Mouse (Mus musculus) right cerebral cortex, adult 2 months (tissue): ENCODE data around the gene Opa1.

Experiments
- DNase-seq, 2 experiments: peaks; one replicate each; pipeline ENCODE4 v3.0.0; 2021 to 2022; ENCODE audit warnings: low spot score in 2 of 2

Gene Opa1

DNA sequence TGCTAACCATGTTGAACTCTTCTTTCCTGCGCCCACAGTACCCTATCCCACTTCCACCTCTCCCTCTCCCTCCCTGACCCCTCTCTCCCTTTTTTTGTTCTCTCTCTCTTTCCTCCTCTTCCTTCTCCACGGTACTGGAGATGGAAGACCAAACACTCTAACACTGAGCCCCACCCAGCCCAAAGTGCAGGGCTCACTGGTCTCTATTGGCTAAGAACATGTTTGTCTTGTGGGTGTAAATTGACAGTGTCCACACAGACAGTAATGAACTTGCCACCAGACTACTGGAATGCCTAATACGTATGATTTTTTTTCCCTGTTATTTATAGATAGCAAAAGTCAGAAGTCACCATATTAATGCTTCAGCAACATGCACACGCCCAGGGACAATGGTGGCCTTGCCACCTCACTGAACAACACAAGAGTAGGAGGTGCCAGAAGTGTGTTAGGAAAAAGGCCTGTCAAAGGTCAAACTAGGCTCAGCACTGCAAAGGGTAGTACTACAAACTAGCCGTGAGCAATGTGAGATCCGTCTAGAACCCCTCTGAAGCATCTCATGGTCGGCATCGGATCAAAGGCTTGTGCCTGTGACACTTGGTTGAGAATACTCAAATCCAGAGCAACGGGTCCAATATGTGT lies 77.2 kb downstream of the Opa1 start:
- DNase-seq, result no peak

DNA sequence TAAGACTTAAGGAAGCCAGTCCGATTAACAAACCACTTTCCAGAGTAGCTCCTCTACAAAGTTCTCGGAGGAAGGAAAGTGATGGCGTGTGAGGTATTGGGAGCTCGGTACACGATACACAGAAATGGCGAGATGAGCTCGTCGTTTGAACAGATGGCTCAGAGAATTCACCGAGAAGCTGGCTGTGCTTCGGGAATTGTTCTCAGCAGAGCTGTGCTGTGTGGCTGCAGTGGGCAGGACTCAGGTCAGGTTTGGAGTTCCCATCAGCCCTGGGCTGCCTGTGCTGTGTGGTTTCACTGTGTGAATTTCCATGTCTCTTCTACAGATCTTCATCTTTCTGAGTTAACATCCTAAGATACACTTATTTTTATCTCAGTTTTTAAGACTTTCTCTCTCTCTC lies 77.8 kb downstream of the Opa1 start:
- peak; percentile 36 to 45 for DNase-seq

DNA sequence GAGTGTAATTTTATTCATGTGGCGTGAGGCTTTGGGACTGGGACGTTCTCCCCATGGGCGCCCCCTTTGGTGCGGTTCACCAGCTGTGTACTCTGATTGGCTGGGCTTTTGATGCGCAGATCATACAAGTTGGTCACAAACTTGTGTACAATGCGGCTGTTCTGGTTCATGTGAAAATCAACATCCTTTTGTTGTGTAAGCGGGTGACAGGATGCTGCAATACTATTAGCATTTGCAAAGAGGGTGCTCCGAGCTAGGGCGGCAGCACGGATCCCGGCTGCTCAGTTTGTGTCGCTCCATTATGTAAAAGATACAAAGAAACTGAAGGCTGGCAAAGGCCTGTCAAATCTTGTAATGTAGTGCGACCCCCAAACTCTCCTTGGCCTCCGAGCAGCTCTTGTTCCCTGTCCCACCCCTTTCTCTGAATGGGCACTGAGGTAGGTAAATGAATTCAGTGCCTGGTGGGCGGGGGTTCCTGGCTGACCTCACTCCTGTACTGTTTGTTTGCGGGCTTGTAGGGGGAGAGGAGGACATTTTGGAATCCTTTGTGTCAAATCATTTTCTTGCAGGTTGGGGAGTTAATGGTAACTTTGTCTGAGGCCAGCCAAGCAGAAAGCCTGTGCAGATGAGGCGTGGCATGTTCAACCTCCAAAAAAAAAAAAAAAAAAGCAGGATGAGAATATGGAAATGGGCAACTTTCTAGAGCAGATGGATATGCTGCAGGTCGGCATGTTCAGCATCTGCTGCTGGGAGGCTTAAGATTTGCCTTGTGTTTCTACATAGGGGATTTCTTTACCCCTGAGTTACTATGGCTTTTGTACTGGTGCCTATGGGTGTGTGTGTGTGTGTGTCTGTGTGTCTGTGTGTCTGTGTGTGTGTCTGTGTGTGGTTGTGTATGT lies 78.8 kb downstream of the Opa1 start:
- peak; percentile 26 to 49 for DNase-seq

DNA sequence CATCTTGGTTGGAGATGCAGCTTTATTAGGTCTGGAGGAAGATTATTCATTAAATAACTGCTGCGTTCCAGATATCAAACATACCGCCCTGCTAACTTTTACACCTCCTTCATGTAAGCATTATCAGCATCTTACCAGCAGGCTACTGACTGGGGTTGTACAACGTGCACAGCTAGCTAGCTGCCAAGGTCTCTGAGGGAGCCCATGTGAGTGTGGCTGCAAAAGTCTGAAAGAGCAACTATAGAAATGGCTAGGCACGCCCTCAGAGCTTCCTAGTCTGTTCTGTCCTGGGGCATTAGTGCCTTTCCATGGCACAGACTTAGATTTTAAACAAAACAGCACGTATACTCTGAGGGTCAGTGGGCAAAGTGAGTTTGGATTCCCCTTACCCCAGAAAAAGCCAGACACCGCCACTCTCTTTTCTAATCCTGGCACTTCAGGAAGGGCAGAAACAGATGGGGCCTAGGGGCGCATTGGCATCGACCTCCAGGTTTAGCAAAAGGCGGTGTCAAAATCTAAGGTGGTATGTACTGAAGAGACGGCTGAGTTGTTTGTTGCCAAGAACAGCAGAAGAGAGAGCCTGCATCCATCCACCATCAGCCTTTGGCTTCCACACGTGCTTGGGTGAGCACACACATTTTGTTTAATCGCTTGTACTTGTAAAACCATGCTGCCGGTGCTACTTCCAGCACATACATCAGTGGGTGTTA lies 80.1 kb downstream of the Opa1 start:
- DNase-seq, result no peak

DNA sequence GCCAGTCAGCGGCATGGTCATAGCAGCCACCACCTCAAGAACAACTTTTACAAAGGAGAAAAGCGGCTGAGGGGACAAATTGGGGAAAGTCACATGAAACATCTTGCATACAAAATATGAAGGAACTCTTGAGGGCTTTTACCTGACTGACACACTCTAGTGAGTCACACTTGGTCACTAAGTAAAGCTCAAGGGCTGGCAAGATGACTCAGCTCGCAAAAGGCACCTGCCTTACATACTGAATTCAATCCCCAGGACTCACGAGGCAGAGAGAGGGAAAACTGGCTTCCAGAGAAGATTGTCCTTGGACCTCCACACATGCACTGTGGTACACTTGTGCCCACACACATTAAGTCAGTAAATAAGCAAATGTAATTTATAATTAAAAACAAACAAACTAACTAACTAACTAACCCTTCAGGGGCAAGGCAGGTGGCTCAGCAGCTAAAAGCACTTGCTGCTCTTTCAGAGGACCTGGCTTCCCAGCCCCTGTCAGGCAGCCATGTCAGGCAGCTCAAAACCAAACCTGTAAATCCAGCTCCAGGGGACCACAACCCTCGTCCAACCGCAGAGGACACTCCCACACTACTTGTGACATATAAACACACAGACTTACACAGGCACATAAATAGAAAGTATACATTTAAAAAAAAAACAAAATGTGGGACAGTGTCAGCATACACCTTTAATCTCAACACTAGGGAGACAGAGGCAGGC lies 84.1 kb downstream of the Opa1 start:
- no peak for DNase-seq

DNA sequence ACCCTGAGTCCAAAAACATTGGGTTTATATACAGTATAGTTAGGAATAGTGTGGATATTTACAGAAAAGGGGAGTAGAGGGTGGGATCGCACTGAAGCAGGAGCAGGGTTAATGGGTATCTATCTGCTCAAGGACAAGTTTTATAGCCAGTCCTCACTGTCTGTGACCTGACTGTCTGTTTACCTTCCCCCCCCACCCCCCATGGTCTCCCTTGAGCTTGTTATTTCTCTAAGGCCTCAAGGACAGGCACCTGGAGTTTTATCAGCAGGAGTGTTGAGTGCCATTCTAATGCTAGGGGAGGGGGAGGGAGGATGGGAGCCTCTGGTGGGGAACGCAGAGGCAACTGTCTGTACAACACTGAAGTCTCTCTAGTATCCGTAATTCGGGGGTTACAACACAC lies 85.3 kb downstream of the Opa1 start:
- no peak for DNase-seq

DNA sequence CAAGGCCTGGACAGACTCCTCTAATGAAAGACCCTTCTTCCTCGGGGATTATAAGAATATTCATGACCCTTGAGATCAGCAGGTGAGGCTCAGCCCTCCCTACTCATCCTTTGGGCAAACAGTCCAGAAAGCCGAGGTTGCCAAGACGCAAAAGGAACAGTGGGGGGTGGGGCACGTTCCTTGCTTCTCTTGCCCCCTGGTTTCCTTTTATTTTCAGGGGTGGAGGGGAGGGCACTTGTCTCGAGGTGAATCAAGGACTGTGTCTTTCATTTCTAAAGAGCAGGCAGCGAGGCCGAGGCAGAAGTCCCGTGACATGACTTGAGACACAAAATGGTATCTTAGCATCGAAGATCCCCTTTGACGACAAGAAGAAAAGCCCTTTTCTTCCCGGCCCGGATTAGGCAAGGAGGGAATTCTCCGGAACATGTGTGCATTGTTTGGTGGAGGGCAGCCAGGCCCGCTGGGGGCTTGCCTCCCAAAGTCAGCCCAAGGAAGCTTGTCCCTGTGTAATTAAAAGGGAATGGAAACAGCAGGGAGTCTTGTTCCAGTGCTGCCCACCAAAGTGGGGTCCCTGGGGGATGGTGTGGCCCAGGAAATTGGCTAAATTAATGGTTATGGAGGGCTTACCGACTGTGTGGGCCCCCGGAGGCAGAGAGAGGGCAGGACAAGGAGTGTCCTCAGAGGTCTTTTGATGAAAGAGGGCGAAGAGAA lies 88.0 kb downstream of the Opa1 start:
- no peak for DNase-seq

DNA sequence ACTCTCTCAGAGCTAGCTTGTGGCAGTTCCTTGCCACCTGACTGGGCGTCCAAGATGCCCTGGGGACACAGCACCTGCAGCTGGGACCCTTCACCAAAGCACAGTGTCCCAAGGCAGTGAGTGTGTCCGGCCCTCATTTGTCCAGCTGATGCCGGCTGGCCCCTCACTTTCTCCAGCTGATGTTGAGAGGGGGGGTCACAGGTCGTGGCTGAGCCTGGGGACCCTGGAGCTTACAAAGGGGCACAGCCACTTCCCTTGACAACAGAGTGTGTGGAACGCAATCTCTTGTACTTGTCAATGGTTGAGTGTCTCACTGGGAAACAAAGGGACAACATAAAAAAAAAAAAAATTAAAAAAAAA lies 88.5 kb downstream of the Opa1 start:
- DNase-seq, result no peak

DNA sequence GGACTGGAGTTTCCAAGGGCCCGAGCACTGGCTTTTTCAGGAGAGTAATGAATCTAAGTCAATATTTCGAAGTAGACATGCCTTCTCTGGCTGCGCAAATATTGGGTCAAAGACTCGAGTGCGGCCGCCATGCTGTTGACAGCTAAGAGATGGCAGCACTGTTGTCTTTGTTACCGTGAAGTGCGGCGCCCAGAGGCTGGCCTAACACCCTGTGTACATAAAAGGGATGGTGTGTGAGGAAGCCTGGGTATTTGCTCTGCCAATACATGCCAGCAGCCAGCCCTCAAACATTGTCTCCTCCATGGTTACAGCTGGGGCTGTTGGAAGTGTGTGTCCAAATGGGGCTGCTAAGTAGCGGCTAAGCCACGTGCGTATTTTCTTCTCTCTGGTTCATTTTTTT lies 89.3 kb downstream of the Opa1 start:
- DNase-seq, result no peak

DNA sequence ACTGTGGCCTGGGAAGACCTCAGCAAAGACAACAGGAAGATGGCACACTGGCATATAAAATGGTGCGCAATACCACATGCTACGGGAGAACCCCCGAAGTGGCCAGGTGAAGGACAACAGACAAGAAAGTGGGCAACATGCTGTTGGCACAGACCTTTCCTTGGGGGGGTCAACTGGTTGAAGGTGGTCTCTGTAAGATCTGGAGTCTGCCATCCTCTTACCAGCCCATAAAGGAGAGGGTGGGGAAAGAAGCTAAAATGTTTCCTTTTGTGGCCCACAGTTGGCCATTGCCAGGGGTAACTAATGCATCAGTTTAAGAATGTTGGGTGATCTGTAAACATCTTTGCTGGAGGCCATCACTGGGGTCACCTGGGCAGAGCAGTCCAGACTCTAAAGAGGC lies 91.7 kb downstream of the Opa1 start:
- DNase-seq, result no peak

DNA sequence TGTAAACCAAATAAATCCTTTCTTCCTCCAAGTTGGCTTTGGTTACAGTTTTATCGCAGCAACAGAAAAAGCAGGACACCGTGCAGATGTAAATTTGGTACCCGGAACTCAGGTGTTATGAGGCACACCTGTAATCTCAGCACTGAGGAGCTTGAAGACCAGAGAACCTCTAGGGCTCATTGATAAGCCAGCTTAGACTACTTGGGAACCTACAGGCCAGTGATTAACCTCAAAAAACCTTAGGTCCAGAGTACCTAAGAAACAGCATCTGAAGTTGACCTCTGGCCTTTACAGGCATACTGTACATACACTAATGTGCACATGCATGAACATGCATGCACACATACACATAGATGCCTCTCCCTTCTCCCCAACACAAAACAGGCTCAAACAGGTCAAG lies 94.1 kb downstream of the Opa1 start:
- no peak for DNase-seq

DNA sequence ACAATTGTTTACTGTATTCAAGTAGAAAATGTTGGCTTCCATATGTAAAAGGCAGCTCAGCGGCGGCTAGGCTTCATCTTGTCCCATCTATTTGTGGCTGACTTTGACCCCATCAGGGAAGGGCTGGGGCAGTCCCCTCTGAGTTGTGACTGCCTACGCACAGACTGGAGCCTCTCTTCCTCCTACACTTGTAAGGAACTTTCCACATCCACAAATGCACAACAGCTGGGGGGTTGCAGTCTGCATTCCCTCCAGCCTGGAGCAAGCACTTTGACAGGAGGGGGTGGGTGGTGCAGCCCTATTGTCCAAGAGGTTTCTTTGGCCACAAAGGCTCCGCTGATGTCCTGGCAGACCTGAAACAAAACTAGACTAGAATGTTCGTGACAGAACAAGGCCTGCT lies 100.5 kb downstream of the Opa1 start:
- no peak for DNase-seq

DNA sequence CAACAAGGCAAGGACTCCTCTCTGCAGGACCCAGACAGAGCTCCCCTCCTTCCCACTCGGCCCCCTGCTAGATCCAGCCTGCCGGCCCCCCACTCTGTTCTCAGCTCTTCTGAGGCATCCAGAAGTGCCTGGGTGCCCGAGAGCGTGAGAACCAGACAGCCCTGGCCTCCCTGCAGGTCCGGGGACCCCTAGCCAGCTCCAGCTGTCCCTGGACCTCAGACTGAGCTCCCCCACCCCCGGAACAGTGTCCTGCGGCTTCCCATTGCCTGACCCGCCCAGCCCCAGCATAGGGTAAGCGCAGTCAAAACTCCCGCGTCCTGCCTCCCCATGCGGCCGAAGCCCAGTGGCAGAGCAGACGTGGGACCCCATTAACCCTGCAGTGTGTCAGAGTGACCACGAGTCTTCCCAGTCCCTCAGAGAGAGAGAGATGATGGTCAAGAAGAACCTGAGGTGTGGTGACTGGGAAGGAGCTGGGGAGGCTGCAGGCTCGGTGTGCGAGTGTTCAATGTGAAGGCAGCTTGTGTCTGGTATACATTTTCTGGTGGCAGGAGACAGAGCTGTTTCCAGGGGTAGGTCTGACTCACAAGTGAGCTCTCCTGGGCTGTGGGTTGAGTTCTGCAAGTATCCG lies 101.5 kb downstream of the Opa1 start:
- DNase-seq, result no peak

DNA sequence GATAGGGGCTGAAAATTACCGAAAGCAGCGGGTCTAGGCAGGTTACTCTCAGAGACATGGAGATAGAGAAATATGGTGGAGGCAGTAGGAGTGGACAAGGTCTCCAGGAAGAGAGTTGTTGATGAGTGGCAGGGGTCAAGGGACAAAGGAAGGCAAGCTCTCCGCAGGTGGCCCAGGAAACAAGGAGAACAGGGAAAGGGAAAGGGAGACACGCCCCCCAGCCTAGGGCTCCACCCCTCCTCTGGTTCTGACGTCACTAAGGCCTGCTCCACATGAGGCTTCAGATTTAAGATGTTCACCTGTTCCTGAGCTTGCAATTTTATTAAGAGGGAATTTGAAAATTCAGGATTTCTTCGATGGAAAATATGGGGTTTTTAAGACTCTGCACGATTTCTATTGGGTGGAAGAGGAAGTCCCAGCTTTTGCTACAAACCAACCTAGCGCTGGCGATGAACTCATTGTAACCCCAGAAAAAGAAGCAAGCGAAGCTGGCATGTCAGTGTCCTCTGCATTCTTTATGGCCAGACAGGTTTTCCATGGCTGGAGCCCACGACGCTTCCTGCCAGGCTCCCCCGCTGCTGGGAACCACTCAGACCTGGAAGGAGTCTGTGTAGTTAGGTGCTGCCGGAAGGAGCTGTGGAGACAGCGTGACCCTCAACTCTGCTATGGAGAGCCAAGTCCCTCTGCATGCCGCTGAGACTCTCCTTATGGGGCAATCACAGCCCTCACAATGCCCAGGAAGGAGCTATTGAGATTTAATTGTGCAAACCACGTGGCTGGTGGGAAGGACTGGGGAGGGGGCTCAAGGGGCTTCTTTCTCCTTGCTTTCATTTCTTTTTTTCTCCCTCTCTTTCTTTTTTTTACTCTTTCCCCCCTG lies 103.7 kb downstream of the Opa1 start:
- no peak for DNase-seq

DNA sequence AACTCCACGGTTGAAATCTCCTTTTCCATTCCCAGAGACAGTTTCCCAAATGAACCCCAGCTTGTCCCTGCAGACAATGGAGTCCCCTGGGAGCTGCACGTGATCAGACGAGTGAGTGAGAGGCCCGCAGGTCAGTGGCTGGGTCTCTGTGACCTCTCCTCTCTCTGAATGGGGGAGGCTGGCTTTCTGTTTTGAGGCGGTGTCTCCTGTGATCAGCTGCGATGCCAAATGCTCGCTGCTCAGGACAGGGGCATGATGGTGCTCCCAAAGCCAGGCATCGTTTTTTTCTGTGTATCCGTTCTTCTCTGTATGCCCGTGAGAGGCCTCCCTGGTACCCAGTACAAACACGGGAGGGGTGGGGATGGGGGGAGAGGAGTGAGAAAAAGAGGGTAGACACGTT lies 104.4 kb downstream of the Opa1 start:
- DNase-seq, result no peak

DNA sequence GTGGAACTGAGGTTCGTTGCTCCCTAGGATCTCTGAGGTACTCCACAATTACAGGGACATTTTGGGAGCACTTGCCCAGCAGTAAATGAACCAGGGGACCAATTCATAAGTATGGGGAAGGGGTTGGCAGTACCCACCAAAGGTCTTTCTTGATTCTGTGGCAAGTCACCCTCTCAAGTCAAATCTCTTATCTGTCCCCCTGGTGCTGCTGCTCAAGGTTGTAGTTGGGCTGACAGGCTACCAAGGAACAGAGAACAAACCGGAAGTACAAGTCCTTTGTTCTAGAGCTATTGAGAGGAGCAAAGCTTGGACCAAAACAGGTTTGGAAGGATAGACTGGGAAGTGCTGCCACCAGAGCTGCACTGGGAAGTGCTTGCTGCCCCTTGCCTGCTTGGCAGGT lies 105.0 kb downstream of the Opa1 start:
- no peak for DNase-seq

DNA sequence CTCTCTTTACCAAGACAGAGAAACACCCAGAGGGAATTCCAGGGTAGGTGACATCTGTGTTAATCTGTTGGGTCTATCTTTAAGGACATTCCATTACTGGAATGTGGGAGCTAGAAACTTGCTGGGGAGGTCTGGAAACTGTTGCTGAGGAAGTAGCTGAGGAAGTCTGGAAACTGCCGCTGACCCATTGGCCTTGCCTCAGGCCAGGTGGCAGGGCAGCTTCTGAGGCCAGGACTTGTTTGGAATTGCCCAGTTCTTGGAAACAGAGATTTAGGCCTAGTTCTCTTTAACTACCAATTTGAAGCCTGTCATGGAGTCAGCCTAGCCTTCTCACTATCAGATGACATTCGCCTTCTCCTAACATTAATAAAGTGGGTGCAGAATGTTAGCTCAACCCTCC lies 105.5 kb downstream of the Opa1 start:
- no peak for DNase-seq

DNA sequence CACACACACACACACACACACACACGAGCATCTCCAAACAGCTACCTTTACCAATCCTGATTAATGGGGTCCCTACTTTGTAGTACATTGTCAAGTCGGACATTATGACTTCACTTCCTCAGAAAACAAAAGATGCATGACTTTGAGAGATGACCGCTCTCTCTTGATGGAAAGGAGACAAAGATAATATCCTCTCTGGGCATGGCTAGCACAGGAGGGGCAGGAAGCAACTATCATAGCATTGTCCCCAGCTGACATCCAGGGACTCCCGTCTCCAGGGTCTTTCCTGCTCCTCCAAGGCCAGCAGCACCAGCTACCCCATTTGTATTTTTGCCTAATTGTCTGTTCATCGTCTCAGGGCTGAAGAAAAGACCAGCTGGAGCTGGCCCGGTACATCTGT lies 107.0 kb downstream of the Opa1 start:
- DNase-seq, result no peak

DNA sequence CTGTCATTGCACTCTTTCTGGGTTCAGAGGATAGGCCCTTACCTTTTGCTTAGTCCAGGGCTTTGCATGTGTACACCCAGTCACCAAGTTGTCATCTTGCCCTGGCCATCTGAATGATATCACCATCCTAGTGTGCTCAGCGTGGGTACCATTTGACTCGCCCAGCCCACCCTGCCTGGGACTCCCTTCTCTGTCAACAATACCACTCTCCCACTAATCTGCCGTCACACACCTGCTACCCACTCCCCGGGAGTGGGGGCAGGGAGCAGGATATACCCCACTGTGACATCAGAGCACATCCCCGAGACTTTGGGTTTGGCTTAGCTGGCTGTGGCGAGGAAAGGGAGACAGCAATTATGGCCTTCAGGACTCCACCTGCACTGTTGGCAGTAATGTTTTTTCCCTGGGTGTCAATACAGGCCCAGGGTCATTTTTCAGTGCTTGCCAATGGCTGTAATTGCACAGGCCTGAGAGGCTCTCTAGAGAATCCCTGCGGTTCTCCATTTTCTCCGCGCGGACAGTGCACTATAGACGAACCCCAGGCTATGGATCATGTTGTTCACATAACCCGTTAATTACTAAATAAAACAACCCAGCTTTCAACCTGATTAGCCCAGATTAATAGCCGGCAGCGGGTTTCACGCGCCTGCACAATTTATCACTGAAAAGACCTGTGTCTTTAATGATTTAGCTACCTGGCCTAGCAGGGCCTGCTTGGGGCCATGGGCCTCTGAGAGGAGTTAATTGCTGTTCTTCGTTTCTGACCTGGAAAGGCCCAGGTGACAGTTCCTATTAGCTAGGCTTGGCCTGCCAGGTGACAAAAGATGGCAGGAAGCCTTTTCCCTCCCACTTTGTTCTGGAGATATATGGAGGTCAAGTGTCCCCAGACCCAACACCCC lies 109.1 kb downstream of the Opa1 start:
- no peak for DNase-seq
